Mouse (Mus musculus): ENCODE data around the gene Tcp10c. TPM values are rescaled to one million over a fixed set of nuclear protein-coding genes. Genes with fewer than 3 reads are reported as not detected.

Gene Tcp10c
- polyA plus RNA-seq (2021; fragmentation: Nextera tagmentation) = not detected in 2 replicates
- long read RNA-seq, experiment 1 = 0 reads
- long read RNA-seq, experiment 2 = 0 reads

DNA sequence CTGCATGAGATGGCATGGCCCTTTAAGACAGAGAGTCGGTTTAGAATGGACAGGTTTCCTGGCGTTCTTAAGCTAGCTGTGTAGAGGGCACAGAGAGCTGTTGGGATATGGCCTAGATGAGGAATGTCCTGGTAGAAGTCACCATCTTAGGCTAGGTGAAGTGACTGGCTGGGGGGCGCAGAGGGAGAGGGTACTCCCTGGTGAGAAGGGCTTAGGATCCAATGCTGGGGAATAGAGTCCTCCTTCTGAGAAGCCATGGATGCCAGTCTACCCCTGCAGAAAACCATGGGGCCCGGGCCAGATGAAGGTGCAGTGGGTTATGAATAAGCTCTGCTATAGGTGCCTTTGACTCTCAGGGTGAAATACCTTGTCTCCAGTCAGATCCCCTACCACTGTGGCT, at the start of gene Tcp10c:
Tcp10c (plus strand) TSS at position 52 of the 400 bp plus-strand sequence.

Other genes starting within 250 kb of the Tcp10c start
- gene Unc93a, start 222.8 kb upstream of the Tcp10c start, polyA plus RNA-seq (2021; fragmentation: Nextera tagmentation) = 0.06 TPM in 1 of 2 replicates, not detected in the other
- gene Smok2a, start 133.4 kb upstream of the Tcp10c start, polyA plus RNA-seq (2021; fragmentation: Nextera tagmentation) = not detected in 2 replicates
- gene Smok2b, start 124.3 kb upstream of the Tcp10c start, polyA plus RNA-seq (2021; fragmentation: Nextera tagmentation) = not detected in 2 replicates

Data from layer of hippocampus, adult 6 months (tissue).